Mouse (Mus musculus): ENCODE data around the gene 2610318N02Rik. TPM values are rescaled to one million over a fixed set of nuclear protein-coding genes. Genes with fewer than 3 reads are reported as not detected.

2610318N02Rik gene
- polyA plus RNA-seq, 1 experiment from 2014 or later, result 60.6 TPM

DNA sequence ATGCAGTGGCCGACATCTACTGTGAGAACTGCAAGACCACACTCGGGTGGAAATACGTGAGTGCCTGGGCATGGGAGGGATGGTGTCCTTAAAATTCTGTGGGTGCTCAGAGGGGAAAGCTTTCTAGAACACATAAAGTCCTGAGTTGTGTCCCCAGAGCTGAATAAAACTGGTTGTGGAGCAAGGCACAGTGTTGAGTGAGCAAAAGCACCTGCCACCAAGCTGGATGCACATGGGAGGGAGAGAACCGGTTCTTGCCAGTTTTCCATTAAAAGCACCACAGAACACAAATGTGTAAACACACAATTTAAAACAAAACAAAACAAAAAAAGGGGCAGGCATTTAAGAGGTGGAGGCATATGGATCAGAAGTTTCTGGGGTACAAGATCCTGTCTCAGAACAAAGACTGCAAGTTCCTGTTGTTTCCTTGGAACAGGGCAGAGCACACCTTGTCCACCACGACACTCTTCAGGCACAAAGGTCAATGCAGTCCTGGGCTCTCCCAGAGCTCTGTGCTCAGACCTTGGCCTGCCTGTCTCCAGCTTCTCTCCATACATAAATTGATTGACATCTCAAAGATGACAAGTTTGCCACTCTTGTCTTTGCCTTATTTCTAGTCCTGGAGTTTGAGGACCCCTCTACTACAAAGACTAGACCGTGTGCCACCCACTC is 42.7 kb downstream of the 2610318N02Rik start:
- H3K9ac ChIP-seq (replicated peaks; ENCODE audit: low read length), result no peak overlapping the region
- H3K4me2 ChIP-seq (replicated peaks; ENCODE audit: low read depth, low read length), result no peak overlapping the region
- no peaks in the 10 kb centered on the region for H3K9me3 ChIP-seq (ENCODE audit: low read length)
- WGBS, result 82% methylated on average over 6 of the region's 6 CpGs
- H3K4me1 ChIP-seq (ENCODE audit: insufficient read depth, low read length), result no peaks in the 10 kb centered on the region
- peaks cover 38% of the 10 kb centered on the region for H3K36me3 ChIP-seq (ENCODE audit: insufficient read depth, low read length)
- no peak overlapping the region for H3K27ac ChIP-seq (ENCODE audit: low read length)
- no peak for ATAC-seq (ENCODE audit: low FRiP score, low TSS enrichment)
- H3K27me3 ChIP-seq (ENCODE audit: insufficient read depth, low read length), result no peaks in the 10 kb centered on the region
- H3K4me3 ChIP-seq (ENCODE audit: low read length), result no peak overlapping the region

- H3K4me3 ChIP-seq (ENCODE audit: low read length), result no peak overlapping the region
- H3K4me1 ChIP-seq (ENCODE audit: insufficient read depth, low read length), result no peaks in the 10 kb centered on the region
- peaks cover 7% of the 10 kb centered on the region; the same call in 1 of the 2 replicates for H3K9me3 ChIP-seq (ENCODE audit: low read length)
- WGBS, result 88% methylated on average over 7 of the region's 7 CpGs
- H3K36me3 ChIP-seq (ENCODE audit: insufficient read depth, low read length), result peaks cover 40% of the 10 kb centered on the region
- no peak for ATAC-seq (ENCODE audit: low FRiP score, low TSS enrichment)
- no peak overlapping the region for H3K4me2 ChIP-seq (replicated peaks; ENCODE audit: low read depth, low read length)
- no peak overlapping the region for H3K27ac ChIP-seq (ENCODE audit: low read length)
- no peaks in the 10 kb centered on the region for H3K27me3 ChIP-seq (ENCODE audit: insufficient read depth, low read length)
- no peak overlapping the region for H3K9ac ChIP-seq (replicated peaks; ENCODE audit: low read length)
These were observed 46.9 kb downstream of the 2610318N02Rik start for GRCm38 (mm10) chr16:17078101-17078500.

- Histone ChIP-seq H3K4me2 (replicated peaks; ENCODE audit: low read depth, low read length) (no peak overlapping the region), H3K9ac (replicated peaks; ENCODE audit: low read length) (no peak overlapping the region), H3K27me3 (ENCODE audit: insufficient read depth, low read length) (no peaks in the 10 kb centered on the region), H3K27ac (ENCODE audit: low read length) (no peak overlapping the region), H3K9me3 (ENCODE audit: low read length) (peaks cover 7% of the 10 kb centered on the region; the same call in 1 of the 2 replicates), H3K4me3 (ENCODE audit: low read length) (no peak overlapping the region), H3K36me3 (ENCODE audit: insufficient read depth, low read length) (peaks cover 36% of the 10 kb centered on the region), H3K4me1 (ENCODE audit: insufficient read depth, low read length) (no peaks in the 10 kb centered on the region)
- no peak for ATAC-seq (ENCODE audit: low FRiP score, low TSS enrichment)
These were observed 48.1 kb downstream of the 2610318N02Rik start for GRCm38 (mm10) chr16:17076869-17077268.

DNA sequence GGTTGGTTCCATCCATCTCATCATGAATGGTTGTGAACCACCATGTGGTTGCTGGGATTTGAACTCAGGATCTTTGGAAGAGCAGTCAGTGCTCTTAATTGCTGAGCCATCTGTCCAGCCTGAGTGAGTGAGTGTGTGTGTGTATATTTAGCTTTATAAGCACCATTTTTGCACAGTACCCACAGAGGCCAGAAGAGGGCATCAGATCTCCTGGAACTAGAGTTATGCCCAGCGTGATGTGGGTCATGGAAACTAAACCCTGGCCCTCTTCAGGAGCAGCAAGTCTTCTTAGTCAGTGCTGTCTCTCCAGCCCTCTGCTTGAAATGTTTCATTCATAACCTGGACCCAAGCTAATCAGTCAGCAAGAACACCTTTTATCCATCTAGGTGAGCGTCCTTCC is 48.7 kb downstream of the 2610318N02Rik start:
- Histone ChIP-seq H3K27ac (ENCODE audit: low read length) (no peak overlapping the region), H3K4me1 (ENCODE audit: insufficient read depth, low read length) (no peaks in the 10 kb centered on the region), H3K27me3 (ENCODE audit: insufficient read depth, low read length) (no peaks in the 10 kb centered on the region), H3K9me3 (ENCODE audit: low read length) (peaks cover 7% of the 10 kb centered on the region; the same call in 1 of the 2 replicates), H3K9ac (replicated peaks; ENCODE audit: low read length) (no peak overlapping the region), H3K36me3 (ENCODE audit: insufficient read depth, low read length) (peaks cover 33% of the 10 kb centered on the region), H3K4me3 (ENCODE audit: low read length) (no peak overlapping the region), H3K4me2 (replicated peaks; ENCODE audit: low read depth, low read length) (no peak overlapping the region)
- ATAC-seq (ENCODE audit: low FRiP score, low TSS enrichment), result no peak
- 91% methylated on average over 2 of the region's 2 CpGs for WGBS

DNA sequence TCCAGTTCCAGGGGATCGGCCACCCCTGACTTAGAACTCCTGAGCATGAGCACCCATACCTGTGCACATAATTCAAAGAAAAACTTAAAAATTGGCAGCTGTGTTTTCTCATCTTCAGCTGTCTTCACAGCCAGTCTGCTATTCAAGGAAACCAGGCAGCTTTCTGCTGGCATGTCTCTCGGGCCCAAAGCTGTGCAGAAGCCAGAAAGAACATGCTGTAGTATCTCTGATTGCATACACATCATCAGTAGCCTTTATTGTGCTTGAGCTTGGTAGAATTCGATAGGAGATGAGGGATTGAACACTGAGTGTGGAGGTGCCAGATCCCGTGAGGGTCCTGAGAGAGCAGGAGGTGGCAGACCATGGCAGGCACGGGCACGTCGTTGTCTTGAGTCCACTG is 52.0 kb downstream of the 2610318N02Rik start:
- no peak for ATAC-seq (ENCODE audit: low FRiP score, low TSS enrichment)
- Histone ChIP-seq H3K4me3 (ENCODE audit: low read length) (no peak overlapping the region), H3K27ac (ENCODE audit: low read length) (no peak overlapping the region), H3K4me1 (ENCODE audit: insufficient read depth, low read length) (peaks cover 6% of the 10 kb centered on the region), H3K36me3 (ENCODE audit: insufficient read depth, low read length) (peaks cover 21% of the 10 kb centered on the region), H3K27me3 (ENCODE audit: insufficient read depth, low read length) (no peaks in the 10 kb centered on the region), H3K4me2 (replicated peaks; ENCODE audit: low read depth, low read length) (no peak overlapping the region), H3K9me3 (ENCODE audit: low read length) (peaks cover 7% of the 10 kb centered on the region; the same call in 1 of the 2 replicates), H3K9ac (replicated peaks; ENCODE audit: low read length) (no peak overlapping the region)
- WGBS, result 86% methylated on average over 7 of the region's 7 CpGs

GRCm38 (mm10) chr16:17070716-17071115 is 54.3 kb downstream of the 2610318N02Rik start:
- peak overlapping the region; percentile 72 for H3K4me2 ChIP-seq (replicated peaks; ENCODE audit: low read depth, low read length)
- H3K4me3 ChIP-seq (ENCODE audit: low read length), result peak overlapping the region; percentile 91
- H3K36me3 ChIP-seq (ENCODE audit: insufficient read depth, low read length), result peaks cover 13% of the 10 kb centered on the region
- WGBS, result 44% methylated on average over 6 of the region's 6 CpGs
- peak overlapping the region; percentile 41; the same call in 1 of the 2 replicates for H3K9ac ChIP-seq (replicated peaks; ENCODE audit: low read length)
- H3K27me3 ChIP-seq (ENCODE audit: insufficient read depth, low read length), result no peaks in the 10 kb centered on the region
- no peak for ATAC-seq (ENCODE audit: low FRiP score, low TSS enrichment)
- H3K27ac ChIP-seq (ENCODE audit: low read length), result no peak overlapping the region
- peaks cover 4% of the 10 kb centered on the region; the same call in 1 of the 2 replicates for H3K9me3 ChIP-seq (ENCODE audit: low read length)
- H3K4me1 ChIP-seq (ENCODE audit: insufficient read depth, low read length), result peaks cover 6% of the 10 kb centered on the region

- peak; percentile 95 for ATAC-seq (ENCODE audit: low FRiP score, low TSS enrichment)
- H3K4me1 ChIP-seq (ENCODE audit: insufficient read depth, low read length), result peaks cover 6% of the 10 kb centered on the region
- H3K4me2 ChIP-seq (replicated peaks; ENCODE audit: low read depth, low read length), result peak within 1 kb of the TSS; percentile 72
- WGBS, result 0% methylated on average over 76 of the region's 76 CpGs
- peak within 1 kb of the TSS; percentile 88 for H3K27ac ChIP-seq (ENCODE audit: low read length)
- peak within 1 kb of the TSS; percentile 92 for H3K9ac ChIP-seq (replicated peaks; ENCODE audit: low read length)
- H3K4me3 ChIP-seq (ENCODE audit: low read length), result peak within 1 kb of the TSS; percentile 91
- no peaks in the 10 kb centered on the region for H3K9me3 ChIP-seq (ENCODE audit: low read length)
- H3K36me3 ChIP-seq (ENCODE audit: insufficient read depth, low read length), result peaks cover 5% of the 10 kb centered on the region
- H3K27me3 ChIP-seq (ENCODE audit: insufficient read depth, low read length), result no peaks in the 10 kb centered on the region
These were observed 55.2 kb downstream of the 2610318N02Rik start, which contains the start of gene Ypel1 for GRCm38 (mm10) chr16:17069511-17070443. Gene Ypel1, plus strand, starts transcription at chr16:17069696.

DNA sequence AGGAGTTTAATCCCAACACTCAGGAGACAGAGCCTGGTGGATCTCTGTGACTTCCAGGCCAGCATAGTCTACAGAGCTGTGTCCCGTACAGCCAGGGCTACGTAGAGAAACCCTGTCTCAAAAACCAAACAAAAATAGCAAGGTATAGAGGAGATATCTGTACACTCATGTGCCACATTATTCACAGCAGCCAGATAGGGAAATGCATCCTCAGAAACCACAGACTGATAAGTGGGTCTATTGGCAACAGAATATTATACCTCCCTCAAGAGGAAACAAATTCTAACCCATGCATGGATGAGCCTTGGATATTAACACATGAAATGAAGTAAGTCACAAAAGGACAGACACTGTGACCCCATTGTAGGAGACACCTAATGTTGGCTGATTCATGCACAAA is 57.4 kb downstream of the 2610318N02Rik start:
- H3K9me3 ChIP-seq (ENCODE audit: low read length), result no peaks in the 10 kb centered on the region
- WGBS, result 98% methylated on average over 2 of the region's 2 CpGs
- H3K27ac ChIP-seq (ENCODE audit: low read length), result no peak overlapping the region

More for the DNA sequence above, 57.4 kb downstream of the 2610318N02Rik start:
- no peak for ATAC-seq (ENCODE audit: low FRiP score, low TSS enrichment)
- H3K27me3 ChIP-seq (ENCODE audit: insufficient read depth, low read length), result no peaks in the 10 kb centered on the region
- no peak overlapping the region for H3K4me3 ChIP-seq (ENCODE audit: low read length)
- no peak overlapping the region for H3K9ac ChIP-seq (replicated peaks; ENCODE audit: low read length)
- no peaks in the 10 kb centered on the region for H3K36me3 ChIP-seq (ENCODE audit: insufficient read depth, low read length)
- H3K4me2 ChIP-seq (replicated peaks; ENCODE audit: low read depth, low read length), result no peak overlapping the region
- H3K4me1 ChIP-seq (ENCODE audit: insufficient read depth, low read length), result peaks cover 6% of the 10 kb centered on the region
